Mouse (Mus musculus): Measurements from ENCODE around the gene Rnase2b. TPM values are rescaled to one million over a fixed set of nuclear protein-coding genes. Genes with fewer than 3 reads are reported as not detected.
"Not testable (repeated sequence)": the region's sequence is repeated elsewhere in the genome, so short reads cannot be mapped to it uniquely, and the experiment has no call there.

Rnase2b gene
- polyA plus RNA-seq, 1 experiment from 2014 or later, result not detected

- H3K27ac ChIP-seq (replicated peaks), result peak overlapping the region; percentile 72
Observed at GRCm38 (mm10) chr14:51152249-51152870, 9.7 kb upstream of the Rnase2b start.

DNA sequence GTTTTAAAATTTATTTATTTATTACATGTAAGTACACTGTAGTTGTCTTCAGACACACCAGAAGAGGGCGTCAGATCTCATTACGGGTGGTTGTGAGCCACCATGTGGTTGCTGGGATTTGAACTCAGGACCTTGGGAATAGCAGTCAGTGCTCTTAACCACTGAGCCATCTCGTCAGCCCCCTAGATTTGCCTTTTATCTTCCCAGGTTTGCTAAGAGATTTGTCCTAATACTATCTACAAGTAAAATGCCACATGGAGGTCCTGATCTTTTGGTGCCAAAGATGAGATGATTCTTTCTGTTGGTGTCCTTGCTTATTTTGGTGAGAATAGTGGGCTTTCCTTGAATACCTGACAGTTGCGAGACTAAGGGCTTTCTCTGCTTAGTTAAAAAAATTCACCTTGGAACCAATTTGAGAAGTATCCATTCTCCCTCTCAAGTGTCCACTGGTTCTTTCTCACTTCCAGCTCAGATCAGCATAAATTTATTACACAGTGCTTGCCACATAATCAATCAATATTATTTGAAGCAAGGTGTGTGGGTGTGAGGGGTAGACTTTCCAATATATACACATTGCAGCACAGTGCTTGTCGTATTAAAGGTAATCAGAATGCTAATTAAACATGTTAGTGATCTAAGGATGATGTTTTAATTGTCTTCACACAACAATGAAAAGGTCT lies 5.9 kb upstream of the Rnase2b start:
- Histone ChIP-seq H3K27me3 (no peaks in the 10 kb centered on the region), H3K9me3 (replicated peaks) (no peaks in the 10 kb centered on the region), H3K4me3 (replicated peaks) (no peak overlapping the region), H3K4me1 (replicated peaks) (peaks cover 39% of the 10 kb centered on the region), H3K36me3 (replicated peaks) (no peaks in the 10 kb centered on the region), H3K9ac (no peak overlapping the region), H3K27ac (replicated peaks) (no peak overlapping the region), H3K4me2 (no peak overlapping the region)
- WGBS (ENCODE audit: insufficient replicate concordance), result 64% methylated on average over 5 of the region's 5 CpGs
- ATAC-seq (ENCODE audit: insufficient read depth), result no peak

More at GRCm38 (mm10) chr14:51152249-51152870, 9.7 kb upstream of the Rnase2b start:
- H3K27me3 ChIP-seq, result no peaks in the 10 kb centered on the region
- H3K9ac ChIP-seq, result no peak overlapping the region
- no peaks in the 10 kb centered on the region for H3K36me3 ChIP-seq (replicated peaks)
- no peaks in the 10 kb centered on the region for H3K9me3 ChIP-seq (replicated peaks)
- H3K4me1 ChIP-seq (replicated peaks), result peaks cover 72% of the 10 kb centered on the region
- 40% methylated on average over 5 of the region's 5 CpGs for WGBS (ENCODE audit: insufficient replicate concordance)
- peak overlapping the region; percentile 33 for H3K4me2 ChIP-seq
- peak; percentile 55 for ATAC-seq (ENCODE audit: insufficient read depth)
- H3K4me3 ChIP-seq (replicated peaks), result no peak overlapping the region

- Histone ChIP-seq H3K36me3 (replicated peaks) (no peaks in the 10 kb centered on the region), H3K9ac (no peak overlapping the region), H3K4me1 (replicated peaks) (peaks cover 35% of the 10 kb centered on the region), H3K9me3 (replicated peaks) (no peaks in the 10 kb centered on the region), H3K4me2 (no peak overlapping the region), H3K27me3 (no peaks in the 10 kb centered on the region), H3K27ac (replicated peaks) (no peak overlapping the region), H3K4me3 (replicated peaks) (no peak overlapping the region)
- 55% methylated on average over 4 of the region's 4 CpGs for WGBS (ENCODE audit: insufficient replicate concordance)
- no peak for ATAC-seq (ENCODE audit: insufficient read depth)
Observed at GRCm38 (mm10) chr14:51156736-51157068, 5.4 kb upstream of the Rnase2b start.

- H3K4me1 ChIP-seq (replicated peaks), result peaks cover 31% of the 10 kb centered on the region
- H3K4me3 ChIP-seq (replicated peaks), result no peak overlapping the region
- H3K27me3 ChIP-seq, result no peaks in the 10 kb centered on the region
- no peak overlapping the region for H3K9ac ChIP-seq
- H3K4me2 ChIP-seq, result no peak overlapping the region
- H3K9me3 ChIP-seq (replicated peaks), result no peaks in the 10 kb centered on the region
- ATAC-seq (ENCODE audit: insufficient read depth), result no peak
- H3K27ac ChIP-seq (replicated peaks), result no peak overlapping the region
- no peaks in the 10 kb centered on the region for H3K36me3 ChIP-seq (replicated peaks)
- 58% methylated on average over 1 of the region's 1 CpGs for WGBS (ENCODE audit: insufficient replicate concordance)
Observed at GRCm38 (mm10) chr14:51157072-51157471, 5.0 kb upstream of the Rnase2b start.

- not testable (repeated sequence) for H3K27ac ChIP-seq (replicated peaks); H3K9ac ChIP-seq; H3K27me3 ChIP-seq; H3K4me2 ChIP-seq; H3K36me3 ChIP-seq (replicated peaks); H3K4me3 ChIP-seq (replicated peaks); H3K9me3 ChIP-seq (replicated peaks); ATAC-seq (ENCODE audit: insufficient read depth)
- 66% methylated on average over 6 of the region's 6 CpGs for whole genome bisulfite sequencing (ENCODE audit: insufficient replicate concordance)
- H3K4me1 ChIP-seq (replicated peaks), result peaks cover 12% of the 10 kb centered on the region
Observed at GRCm38 (mm10) chr14:51163323-51163722, 1.3 kb downstream of the Rnase2b start.

GRCm38 (mm10) chr14:51165435-51165834 lies 3.4 kb downstream of the Rnase2b start:
- no peak overlapping the region for H3K4me2 ChIP-seq
- no peak overlapping the region for H3K27ac ChIP-seq (replicated peaks)
- H3K36me3 ChIP-seq (replicated peaks), result no peaks in the 10 kb centered on the region
- no peaks in the 10 kb centered on the region for H3K9me3 ChIP-seq (replicated peaks)
- 68% methylated on average over 1 of the region's 1 CpGs for WGBS (ENCODE audit: insufficient replicate concordance)
- peaks cover 8% of the 10 kb centered on the region; the same call in 1 of the 2 replicates for H3K4me1 ChIP-seq (replicated peaks)
- no peaks in the 10 kb centered on the region for H3K27me3 ChIP-seq
- no peak for ATAC-seq (ENCODE audit: insufficient read depth)
- no peak overlapping the region for H3K9ac ChIP-seq
- no peak overlapping the region for H3K4me3 ChIP-seq (replicated peaks)

DNA sequence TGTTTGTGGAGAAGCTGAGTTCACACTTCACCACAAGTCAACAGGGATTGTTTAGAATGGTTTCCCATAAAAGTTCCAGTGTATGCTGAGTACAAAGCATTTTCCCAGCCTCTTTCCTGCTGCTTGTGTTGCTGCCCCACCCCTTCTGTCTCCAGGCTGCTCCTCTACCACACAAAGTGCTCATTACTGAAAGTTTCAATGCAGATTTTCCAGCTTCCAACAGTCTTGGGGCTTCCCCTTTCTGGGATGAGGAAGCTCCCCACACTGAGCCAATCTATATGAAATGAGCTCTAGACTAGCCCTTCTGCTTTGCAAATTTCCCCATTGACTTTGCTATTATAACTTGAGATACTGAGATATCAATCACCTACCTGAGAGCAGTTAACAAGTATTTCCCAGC lies 4.0 kb downstream of the Rnase2b start:
- H3K27ac ChIP-seq (replicated peaks), result no peak overlapping the region
- H3K4me2 ChIP-seq, result no peak overlapping the region
- no peak for ATAC-seq (ENCODE audit: insufficient read depth)
- H3K27me3 ChIP-seq, result no peaks in the 10 kb centered on the region
- H3K4me3 ChIP-seq (replicated peaks), result no peak overlapping the region
- no peak overlapping the region for H3K9ac ChIP-seq
- peaks cover 8% of the 10 kb centered on the region; the same call in 1 of the 2 replicates for H3K4me1 ChIP-seq (replicated peaks)
- H3K9me3 ChIP-seq (replicated peaks), result no peaks in the 10 kb centered on the region
- no peaks in the 10 kb centered on the region for H3K36me3 ChIP-seq (replicated peaks)

GRCm38 (mm10) chr14:51172095-51172865 lies 10.2 kb downstream of the Rnase2b start:
- H3K27me3 ChIP-seq; H3K4me3 ChIP-seq (replicated peaks); H3K4me2 ChIP-seq; ATAC-seq (ENCODE audit: insufficient read depth); H3K9me3 ChIP-seq (replicated peaks); H3K27ac ChIP-seq (replicated peaks); H3K9ac ChIP-seq; H3K4me1 ChIP-seq (replicated peaks); H3K36me3 ChIP-seq (replicated peaks): not testable (repeated sequence)
- 31% methylated on average over 9 of the region's 9 CpGs for WGBS (ENCODE audit: insufficient replicate concordance)

DNA sequence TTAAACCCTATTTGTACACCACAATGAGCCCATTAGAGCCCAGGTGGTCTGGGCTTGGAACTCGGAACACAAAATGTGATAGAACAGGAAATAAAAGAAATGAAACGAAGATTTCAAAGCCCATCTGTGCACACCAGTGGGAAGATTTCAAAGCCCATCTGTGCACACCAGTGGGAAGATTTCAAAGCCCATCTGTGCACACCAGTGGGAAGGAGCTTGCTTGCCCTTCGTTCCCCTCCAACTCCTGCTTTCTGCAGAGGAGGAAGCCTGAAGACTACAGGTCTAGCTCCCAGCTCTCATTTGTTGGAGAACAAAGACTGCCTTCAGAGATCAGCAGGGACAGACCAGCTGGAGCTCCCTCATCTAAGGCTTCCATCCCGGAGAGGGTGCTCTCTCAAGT lies 10.9 kb downstream of the Rnase2b start:
- not testable (repeated sequence) for H3K36me3 ChIP-seq (replicated peaks)
- WGBS (ENCODE audit: insufficient replicate concordance), result 50% methylated on average over 4 of the region's 4 CpGs

DNA sequence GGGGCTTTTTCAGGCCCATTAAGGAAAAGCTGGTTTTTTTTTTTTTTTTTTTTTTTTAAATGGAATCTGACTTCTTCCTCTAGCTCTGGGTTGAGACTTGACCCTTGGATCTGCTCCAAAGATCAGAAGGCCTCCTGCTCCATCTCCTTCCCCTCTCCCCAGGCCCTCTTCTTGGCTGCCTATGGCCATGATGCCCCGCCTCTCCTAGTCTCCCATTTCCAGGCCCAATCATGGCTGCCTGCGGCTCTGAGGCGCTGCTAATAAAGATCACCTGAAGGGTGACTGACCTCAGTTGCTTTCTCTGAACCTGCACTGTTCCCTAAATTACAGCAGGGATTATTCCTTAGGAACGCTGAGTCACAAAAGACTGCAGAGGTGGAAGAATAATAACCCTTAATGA lies 11.8 kb downstream of the Rnase2b start:
- H3K9me3 ChIP-seq (replicated peaks), result no peaks in the 10 kb centered on the region
- WGBS (ENCODE audit: insufficient replicate concordance), result 77% methylated on average over 4 of the region's 4 CpGs
- ATAC-seq (ENCODE audit: insufficient read depth), result no peak
- no peak overlapping the region for H3K4me2 ChIP-seq
- H3K27me3 ChIP-seq, result no peaks in the 10 kb centered on the region
- H3K4me3 ChIP-seq (replicated peaks), result no peak overlapping the region
- no peak overlapping the region for H3K9ac ChIP-seq
- no peaks in the 10 kb centered on the region for H3K36me3 ChIP-seq (replicated peaks)
- no peak overlapping the region for H3K27ac ChIP-seq (replicated peaks)
- peaks cover 4% of the 10 kb centered on the region; the same call in 1 of the 2 replicates for H3K4me1 ChIP-seq (replicated peaks)

More for the DNA sequence above, 10.9 kb downstream of the Rnase2b start:
- not testable (repeated sequence) for H3K27me3 ChIP-seq; H3K4me3 ChIP-seq (replicated peaks); H3K4me1 ChIP-seq (replicated peaks); H3K9ac ChIP-seq; H3K4me2 ChIP-seq; H3K27ac ChIP-seq (replicated peaks); H3K9me3 ChIP-seq (replicated peaks); ATAC-seq (ENCODE audit: insufficient read depth)

DNA sequence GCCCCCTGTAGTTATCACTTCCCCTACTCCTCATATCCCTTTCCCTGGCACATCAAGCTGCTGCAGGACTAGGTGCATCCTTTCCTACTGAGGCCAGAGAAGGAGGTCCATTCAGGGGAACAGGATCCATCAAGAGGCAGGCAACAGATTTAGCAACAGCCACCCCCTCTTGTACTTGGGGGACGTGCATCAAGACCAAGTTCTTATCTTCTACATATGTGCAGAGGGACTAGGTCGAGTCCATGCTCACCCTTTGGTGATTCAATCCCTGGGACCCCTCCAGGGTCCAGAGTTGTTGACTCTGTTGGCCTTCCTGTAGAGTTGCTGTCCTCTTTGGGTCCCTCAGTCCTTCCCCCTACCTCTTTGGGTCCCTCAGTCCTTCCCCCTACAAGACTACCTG lies 19.0 kb downstream of the Rnase2b start:
- H3K9ac ChIP-seq; H3K4me2 ChIP-seq; H3K9me3 ChIP-seq (replicated peaks); H3K27ac ChIP-seq (replicated peaks); H3K36me3 ChIP-seq (replicated peaks); ATAC-seq (ENCODE audit: insufficient read depth); H3K4me1 ChIP-seq (replicated peaks); H3K27me3 ChIP-seq; H3K4me3 ChIP-seq (replicated peaks): not testable (repeated sequence)
- 59% methylated on average over 2 of the region's 2 CpGs for WGBS (ENCODE audit: insufficient replicate concordance)

All from liver, embryonic 15.5 days (tissue).